Mouse (Mus musculus) bone marrow macrophage, adult 2 months (primary cell): ENCODE measurements around the gene Tspoap1.

Experiments
- CTCF ChIP-seq: IDR thresholded peaks from 2 replicates; pipeline ENCODE4 v1.5.1; 2012; ENCODE audit warnings: low read depth, mild to moderate bottlenecking, low read length, moderate library complexity
- POLR2A ChIP-seq: IDR thresholded peaks from 2 replicates; pipeline ENCODE4 v1.6.1; 2012; ENCODE audit warnings: mild to moderate bottlenecking, low read depth, low read length, borderline replicate concordance

DNA sequence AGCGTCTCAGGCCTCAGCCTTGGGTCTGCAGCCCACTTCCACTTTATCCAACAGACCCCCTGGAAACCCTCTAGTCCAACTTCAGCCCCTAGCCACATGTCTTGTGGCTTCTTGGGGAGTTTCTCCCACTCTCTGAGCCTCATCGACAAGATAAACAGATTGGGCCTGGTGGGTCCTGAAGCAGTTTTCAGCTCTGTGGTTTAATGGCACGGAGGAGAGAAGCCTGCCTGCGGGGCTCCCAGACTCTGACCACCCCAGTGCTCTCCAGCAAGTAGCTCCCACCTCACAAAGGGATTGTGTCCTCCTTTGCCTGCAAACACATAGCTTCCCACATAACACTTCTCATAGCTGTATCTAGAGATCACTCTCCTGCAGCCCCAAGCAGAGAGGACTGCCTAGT is 32.9 kb upstream of the Tspoap1 start:
- TF ChIP-seq POLR2A (no peak), CTCF (no peak)
